Mouse (Mus musculus): ENCODE results near the gene Dnajc21. TPM values are rescaled to one million over a fixed set of nuclear protein-coding genes. Genes with fewer than 3 reads are reported as not detected.

Dnajc21 gene
- total RNA-seq, 2 experiments from 2014 or later: 34.6 to 36.6 TPM

GRCm38 (mm10) chr15:10439963-10440362 is 30.4 kb downstream of the Dnajc21 start:
- peak in 1 of 2 experiments; percentile 28 for DNase-seq

- DNase-seq: no peak
Measured at GRCm38 (mm10) chr15:10436893-10437292, 33.4 kb downstream of the Dnajc21 start.

GRCm38 (mm10) chr15:10426545-10427266 is 43.6 kb downstream of the Dnajc21 start:
- DNase-seq: no peak

GRCm38 (mm10) chr15:10426124-10426523 is 44.2 kb downstream of the Dnajc21 start:
- no peak for DNase-seq

GRCm38 (mm10) chr15:10421785-10422144 is 48.6 kb downstream of the Dnajc21 start:
- no peak for DNase-seq

GRCm38 (mm10) chr15:10421138-10421784 is 49.1 kb downstream of the Dnajc21 start:
- DNase-seq: no peak

GRCm38 (mm10) chr15:10413656-10414055 is 56.7 kb downstream of the Dnajc21 start:
- no peak for DNase-seq

- no peak for DNase-seq
Measured at GRCm38 (mm10) chr15:10410881-10411280, 59.4 kb downstream of the Dnajc21 start.

GRCm38 (mm10) chr15:10409842-10410241 is 60.5 kb downstream of the Dnajc21 start:
- no peak for DNase-seq

- no peak for DNase-seq
Measured at GRCm38 (mm10) chr15:10400415-10400814, 69.9 kb downstream of the Dnajc21 start.

- DNase-seq: no peak
Measured at GRCm38 (mm10) chr15:10399795-10400194, 70.5 kb downstream of the Dnajc21 start.

Other genes starting within 250 kb of the Dnajc21 start
- not detected for gene Gm21973, start 145.1 kb downstream of the Dnajc21 start, total RNA-seq (2021)
- under 1 TPM in 1 of 2 experiments, not detected in 1; 0.12 TPM for gene Agxt2, start 112.0 kb downstream of the Dnajc21 start, total RNA-seq (2021)
- gene Brix1, start 15.4 kb upstream of the Dnajc21 start, total RNA-seq (2021): 10 to 100 TPM; 20.4 to 22.5 TPM
- gene Rad1, start 15.5 kb upstream of the Dnajc21 start, total RNA-seq (2021): 1 to 10 TPM; 7.7 to 10.0 TPM
- gene Ttc23l, start 88.2 kb upstream of the Dnajc21 start, total RNA-seq (2021): not detected
- gene Rai14, start 244.1 kb upstream of the Dnajc21 start, total RNA-seq (2021): 1 to 10 TPM; 3.6 to 3.9 TPM